In genomic region chr7:128208187-128208586, GRCm38 (mm10) we compare ENCODE assay signal across 8 mouse cellular contexts. TPM values are rescaled to one million over a fixed set of nuclear protein-coding genes. Genes with fewer than 3 reads are reported as not detected.
DNase-seq lines count a peak whose midpoint lies in the region; ATAC-seq and TF ChIP-seq lines count a peak whose summit lies in the region.
"Had no signal": no experiment of that assay in that cellular context is flagged by ENCODE, and none has a peak within 500 bp of the region (broad histone marks: within the 10 kb centered on the region; RNA-seq: fewer than 3 reads in every experiment).

No protein-coding gene starts in this region.

- H3K9me3 ChIP-seq in midbrain, embryonic 11.5 days (ENCODE audit: control insufficient read depth, low read length): no peaks in the 10 kb centered on the region
- H3K9me3 ChIP-seq in midbrain, embryonic 15.5 days: no peaks in the 10 kb centered on the region
- no peaks in the 10 kb centered on the region for H3K9me3 ChIP-seq in hindbrain, postnatal 0 days (ENCODE audit: low read length)
- no peaks in the 10 kb centered on the region for H3K9me3 ChIP-seq in liver, embryonic 13.5 days (replicated peaks)
- H3K9me3 ChIP-seq: heart, embryonic 15.5 days had no signal

- peak; percentile 85 for DNase-seq in midbrain, embryonic 11.5 days (ENCODE audit: low spot score, missing footprints)
- peak; percentile 76 for DNase-seq in adipocyte (ENCODE audit: low spot score)
- DNase-seq in hindbrain, postnatal 0 days (ENCODE audit: low spot score): peak; percentile 91
- peak; percentile 17 for DNase-seq in liver, embryonic 13.5 days
- DNase-seq in right cerebral cortex, adult 18-20 months: peak; percentile 38

- no peaks in the 10 kb centered on the region for H3K27me3 ChIP-seq in midbrain, embryonic 11.5 days (ENCODE audit: control insufficient read depth, insufficient read depth, low read length)
- H3K27me3 ChIP-seq in midbrain, embryonic 15.5 days (replicated peaks): no peaks in the 10 kb centered on the region
- no peaks in the 10 kb centered on the region for H3K27me3 ChIP-seq in hindbrain, postnatal 0 days (ENCODE audit: insufficient read depth, low read length)
- H3K27me3 ChIP-seq in liver, embryonic 13.5 days: no peaks in the 10 kb centered on the region
- H3K27me3 ChIP-seq: heart, embryonic 15.5 days had no signal

- H3K4me2 ChIP-seq in midbrain, embryonic 11.5 days: no peak overlapping the region
- no peak overlapping the region for H3K4me2 ChIP-seq in midbrain, embryonic 15.5 days
- no peak overlapping the region for H3K4me2 ChIP-seq in hindbrain, postnatal 0 days (ENCODE audit: low read depth, low read length)
- H3K4me2 ChIP-seq in liver, embryonic 13.5 days: no peak overlapping the region
- H3K4me2 ChIP-seq: heart, embryonic 15.5 days had no signal

- ATAC-seq in midbrain, embryonic 11.5 days (ENCODE audit: low FRiP score): no peak
- no peak for ATAC-seq in midbrain, embryonic 15.5 days (replicated peaks)
- ATAC-seq in common myeloid progenitor, adult 5-6 weeks (replicated peaks; ENCODE audit: low read depth, poor library complexity, severe bottlenecking): peak; percentile 97
- ATAC-seq in hindbrain, postnatal 0 days: 0 out of 2 replicates have a peak, but pooled peaks have one; percentile 56
- no peak for ATAC-seq in liver, embryonic 13.5 days (ENCODE audit: low read depth)

- peak; percentile 95 for TF ChIP-seq CTCF in hindbrain, postnatal 0 days (IDR thresholded peaks at IDR 0.05; ENCODE audit: low read depth)

- no peaks in the 10 kb centered on the region for H3K36me3 ChIP-seq in midbrain, embryonic 11.5 days (ENCODE audit: control insufficient read depth, insufficient read depth, low read length)
- H3K36me3 ChIP-seq in midbrain, embryonic 15.5 days (replicated peaks): no peaks in the 10 kb centered on the region
- no peaks in the 10 kb centered on the region for H3K36me3 ChIP-seq in hindbrain, postnatal 0 days (ENCODE audit: insufficient read depth, low read length)
- no peaks in the 10 kb centered on the region for H3K36me3 ChIP-seq in liver, embryonic 13.5 days
- H3K36me3 ChIP-seq: heart, embryonic 15.5 days had no signal

- H3K27ac ChIP-seq in midbrain, embryonic 11.5 days (ENCODE audit: low read depth, low read length): no peak overlapping the region
- H3K27ac ChIP-seq in midbrain, embryonic 15.5 days: no peak overlapping the region
- no peak overlapping the region for H3K27ac ChIP-seq in hindbrain, postnatal 0 days
- no peak overlapping the region for H3K27ac ChIP-seq in liver, embryonic 13.5 days
- H3K27ac ChIP-seq: heart, embryonic 15.5 days had no signal

- no peak overlapping the region for H3K9ac ChIP-seq in midbrain, embryonic 11.5 days (ENCODE audit: low read length)
- H3K9ac ChIP-seq in midbrain, embryonic 15.5 days: no peak overlapping the region
- no peak overlapping the region for H3K9ac ChIP-seq in hindbrain, postnatal 0 days (replicated peaks; ENCODE audit: low read length)
- H3K9ac ChIP-seq in liver, embryonic 13.5 days: no peak overlapping the region
- H3K9ac ChIP-seq: heart, embryonic 15.5 days had no signal

- no peaks in the 10 kb centered on the region for H3K4me1 ChIP-seq in midbrain, embryonic 11.5 days (ENCODE audit: control insufficient read depth, insufficient read depth, low read length)
- no peaks in the 10 kb centered on the region for H3K4me1 ChIP-seq in midbrain, embryonic 15.5 days
- H3K4me1 ChIP-seq in hindbrain, postnatal 0 days (ENCODE audit: insufficient read depth, low read length): no peaks in the 10 kb centered on the region
- no peaks in the 10 kb centered on the region for H3K4me1 ChIP-seq in liver, embryonic 13.5 days (replicated peaks)

- H3K4me3 ChIP-seq in midbrain, embryonic 11.5 days (ENCODE audit: low read depth, low read length): no peak overlapping the region
- no peak overlapping the region for H3K4me3 ChIP-seq in midbrain, embryonic 15.5 days
- H3K4me3 ChIP-seq in hindbrain, postnatal 0 days (ENCODE audit: low read length): no peak overlapping the region
- no peak overlapping the region for H3K4me3 ChIP-seq in liver, embryonic 13.5 days (replicated peaks)
- H3K4me3 ChIP-seq: heart, embryonic 15.5 days had no signal

- 9% methylated on average over 4 of the region's 4 CpGs for WGBS in midbrain, embryonic 11.5 days
- 6% methylated on average over 4 of the region's 4 CpGs for WGBS in midbrain, embryonic 15.5 days
- WGBS in hindbrain, postnatal 0 days: 5% methylated on average over 4 of the region's 4 CpGs
- WGBS in liver, embryonic 13.5 days (ENCODE audit: insufficient replicate concordance): 4% methylated on average over 4 of the region's 4 CpGs

RNA-seq across cellular contexts. Expression of gene Cox6a2, which starts 2.0 kb away (rescaled TPM):
- polyA plus RNA-seq in midbrain, embryonic 11.5 days (2014; fragmentation: Nextera tagmentation; extraction: Ambion mirVana): not detected in 2 replicates
- polyA plus RNA-seq in midbrain, embryonic 15.5 days (2015; fragmentation: Nextera tagmentation; extraction: Ambion mirVana): 0.63 TPM in 1 of 2 replicates, not detected in the other
- total RNA-seq in common myeloid progenitor, adult 5-6 weeks (2017): 1.1 and 3.2 TPM in 2 replicates
- total RNA-seq in hindbrain, postnatal 0 days (2014; rRNA removed): not detected in 2 replicates
- polyA plus RNA-seq in hindbrain, postnatal 0 days (2015; fragmentation: Nextera tagmentation; extraction: Ambion mirVana): 0.83 and 0.93 TPM in 2 replicates
- 2.3 and 2.7 TPM in 2 replicates for polyA plus RNA-seq in liver, embryonic 13.5 days (2015; fragmentation: Nextera tagmentation; extraction: Ambion mirVana)

RNA-seq across cellular contexts. Expression of gene Armc5, which starts 29.0 kb away (rescaled TPM):
- 5.8 and 7.1 TPM in 2 replicates for polyA plus RNA-seq in midbrain, embryonic 11.5 days (2014; fragmentation: Nextera tagmentation; extraction: Ambion mirVana)
- 14.2 and 16.2 TPM in 2 replicates for polyA plus RNA-seq in midbrain, embryonic 15.5 days (2015; fragmentation: Nextera tagmentation; extraction: Ambion mirVana)
- total RNA-seq in common myeloid progenitor, adult 5-6 weeks (2017): 9.0 and 13.3 TPM in 2 replicates
- total RNA-seq in hindbrain, postnatal 0 days (2014; rRNA removed): 21.1 and 27.6 TPM in 2 replicates
- polyA plus RNA-seq in hindbrain, postnatal 0 days (2015; fragmentation: Nextera tagmentation; extraction: Ambion mirVana): 15.2 and 16.4 TPM in 2 replicates
- polyA plus RNA-seq in liver, embryonic 13.5 days (2015; fragmentation: Nextera tagmentation; extraction: Ambion mirVana): 8.3 and 8.4 TPM in 2 replicates

RNA-seq across cellular contexts. Expression of gene 9130023H24Rik, which starts 29.6 kb away (rescaled TPM):
- polyA plus RNA-seq in midbrain, embryonic 11.5 days (2014; fragmentation: Nextera tagmentation; extraction: Ambion mirVana): 13.7 and 14.2 TPM in 2 replicates
- 8.1 and 8.5 TPM in 2 replicates for polyA plus RNA-seq in midbrain, embryonic 15.5 days (2015; fragmentation: Nextera tagmentation; extraction: Ambion mirVana)
- total RNA-seq in common myeloid progenitor, adult 5-6 weeks (2017): 5.8 and 6.8 TPM in 2 replicates
- 5.6 and 7.5 TPM in 2 replicates for total RNA-seq in hindbrain, postnatal 0 days (2014; rRNA removed)
- polyA plus RNA-seq in hindbrain, postnatal 0 days (2015; fragmentation: Nextera tagmentation; extraction: Ambion mirVana): 4.3 and 5.1 TPM in 2 replicates
- polyA plus RNA-seq in liver, embryonic 13.5 days (2015; fragmentation: Nextera tagmentation; extraction: Ambion mirVana): 1.9 and 2.8 TPM in 2 replicates

RNA-seq across cellular contexts. Expression of gene Tgfb1i1, which starts 38.4 kb away (rescaled TPM):
- 32.2 and 34.3 TPM in 2 replicates for polyA plus RNA-seq in midbrain, embryonic 11.5 days (2014; fragmentation: Nextera tagmentation; extraction: Ambion mirVana)
- polyA plus RNA-seq in midbrain, embryonic 15.5 days (2015; fragmentation: Nextera tagmentation; extraction: Ambion mirVana): 23.3 and 24.2 TPM in 2 replicates
- total RNA-seq in common myeloid progenitor, adult 5-6 weeks (2017): 0.32 and 0.63 TPM in 2 replicates
- total RNA-seq in hindbrain, postnatal 0 days (2014; rRNA removed): 19.8 and 20.6 TPM in 2 replicates
- polyA plus RNA-seq in hindbrain, postnatal 0 days (2015; fragmentation: Nextera tagmentation; extraction: Ambion mirVana): 22.7 and 23.3 TPM in 2 replicates
- 14.3 and 17.8 TPM in 2 replicates for polyA plus RNA-seq in liver, embryonic 13.5 days (2015; fragmentation: Nextera tagmentation; extraction: Ambion mirVana)

RNA-seq across cellular contexts. Expression of gene Itgad, which starts 54.0 kb away (rescaled TPM):
- polyA plus RNA-seq in midbrain, embryonic 11.5 days (2014; fragmentation: Nextera tagmentation; extraction: Ambion mirVana): not detected in 2 replicates
- not detected in 2 replicates for polyA plus RNA-seq in midbrain, embryonic 15.5 days (2015; fragmentation: Nextera tagmentation; extraction: Ambion mirVana)
- 0.34 TPM in 1 of 2 replicates, not detected in the other for total RNA-seq in common myeloid progenitor, adult 5-6 weeks (2017)
- total RNA-seq in hindbrain, postnatal 0 days (2014; rRNA removed): 0.25 TPM in 1 of 2 replicates, not detected in the other
- not detected in 2 replicates for polyA plus RNA-seq in hindbrain, postnatal 0 days (2015; fragmentation: Nextera tagmentation; extraction: Ambion mirVana)
- polyA plus RNA-seq in liver, embryonic 13.5 days (2015; fragmentation: Nextera tagmentation; extraction: Ambion mirVana): not detected in 2 replicates

Comparison
In these comparisons a context has a peak if more than half of its experiments do, and no peak if none do; other contexts are left out.
1. ATAC-seq: peak in common myeloid progenitor, adult 5-6 weeks (single experiment) and hindbrain, postnatal 0 days (single experiment); none in midbrain, embryonic 11.5 days (single experiment), midbrain, embryonic 15.5 days (single experiment) and liver, embryonic 13.5 days (single experiment).
2. DNase-seq: peak in every context shown above with its lines; median percentile 91 in hindbrain, postnatal 0 days; 85 in midbrain, embryonic 11.5 days; 76 in adipocyte; 38 in right cerebral cortex, adult 18-20 months; 17 in liver, embryonic 13.5 days.